Mouse (Mus musculus) liver, embryonic 14.5 days (tissue): ENCODE measurements at regions not wholly inside any gene's neighbourhood (a gene's known extent, or its start where the extent isn't known, plus 50 kb on each side); places are given as distances from the start of the nearest gene placed in this dataset.
A peak's percentile ranks its signal among the peaks of the same experiment; 100 is the strongest.

Experiments used
- ATAC-seq: fragments of 200-750 bp; cut with Nextera tagmentation; 2 replicates; pipeline ENCODE4 v1.8.0; 2017; ENCODE audit warnings: moderate number of reproducible peaks, mild to moderate bottlenecking, moderate library complexity; ENCODE audit not compliant: insufficient read depth
- DNase-seq, 3 experiments: peaks; one replicate each; pipeline ENCODE4 v3.0.0-alpha.2; 2012 to 2013; ENCODE audit warnings: low read depth in 3 of 3, low spot score in 3 of 3
- H3K27ac ChIP-seq: fragments of 300-500 bp; sonication (generic); 2 replicates; pipeline ENCODE4 v1.5.1; 2014; ENCODE audit warnings: moderate library complexity, mild to moderate bottlenecking, control low read depth, inconsistent platforms
- H3K27me3 ChIP-seq: fragments of 300-500 bp; sonication (generic); 2 replicates; pipeline ENCODE4 v1.6.1; 2014; ENCODE audit warnings: mild to moderate bottlenecking, low read length, moderate library complexity; ENCODE audit not compliant: control insufficient read depth, insufficient read depth
- H3K36me3 ChIP-seq: fragments of 300-500 bp; sonication (generic); replicated peaks from 2 replicates; pipeline ENCODE4 v1.6.1; 2014; ENCODE audit warnings: low read depth; ENCODE audit not compliant: control insufficient read depth, insufficient read depth
- H3K4me1 ChIP-seq, 2 experiments: fragments of 200-500 bp in 1 of 2; fragments of 300-500 bp in 1 of 2; sonication (generic) in 1 of 2; replicated peaks; 2 replicates each; pipeline ENCODE4 v1.6.1; 2012 to 2014; ENCODE audit warnings: antibody characterized with exemption in 1 of 2, inconsistent platforms in 1 of 2, low read length in 1 of 2; ENCODE audit not compliant: control insufficient read depth in 2 of 2, insufficient read depth in 2 of 2
- H3K4me2 ChIP-seq: fragments of 300-500 bp; sonication (generic); 2 replicates; pipeline ENCODE4 v1.6.1; 2014; ENCODE audit warnings: low read depth, mild to moderate bottlenecking, control low read depth, moderate library complexity
- H3K4me3 ChIP-seq, 2 experiments: fragments of 200-500 bp in 1 of 2; fragments of 300-500 bp in 1 of 2; sonication (generic) in 1 of 2; 2 replicates each; pipeline ENCODE4 v1.5.1; 2012 to 2014; ENCODE audit warnings: low read depth in 2 of 2, low read length in 2 of 2, mild to moderate bottlenecking in 2 of 2, control low read depth in 1 of 2, inconsistent platforms in 1 of 2, moderate library complexity in 1 of 2; ENCODE audit not compliant: insufficient read depth in 1 of 2
- H3K9ac ChIP-seq: fragments of 300-500 bp; sonication (generic); replicated peaks from 2 replicates; pipeline ENCODE4 v1.6.1; 2014; ENCODE audit warnings: mild to moderate bottlenecking, control low read depth, moderate library complexity
- H3K9me3 ChIP-seq: fragments of 300-500 bp; sonication (generic); 2 replicates; pipeline ENCODE4 v1.6.1; 2016; ENCODE audit warnings: low read length, mixed read lengths; ENCODE audit not compliant: control insufficient read depth
- CTCF ChIP-seq: IDR thresholded peaks from 2 replicates; pipeline ENCODE4 v1.5.1; 2016; ENCODE audit warnings: antibody characterized with exemption, low read depth, control low read depth
- EP300 ChIP-seq: IDR thresholded peaks from 2 replicates; pipeline ENCODE4 v1.6.1; 2016; ENCODE audit warnings: antibody characterized with exemption, low read depth
- WGBS: fragments of 180-500 bp; shearing (Covaris S2); extraction: QIAGEN DNeasy Blood & Tissue Kit; methylation state at CpG from one replicate; pipeline ENCODE4 v1.1.7; 2014; ENCODE audit not compliant: insufficient replicate concordance; 5-methylcytosine and 5-hydroxymethylcytosine counted together

DNA sequence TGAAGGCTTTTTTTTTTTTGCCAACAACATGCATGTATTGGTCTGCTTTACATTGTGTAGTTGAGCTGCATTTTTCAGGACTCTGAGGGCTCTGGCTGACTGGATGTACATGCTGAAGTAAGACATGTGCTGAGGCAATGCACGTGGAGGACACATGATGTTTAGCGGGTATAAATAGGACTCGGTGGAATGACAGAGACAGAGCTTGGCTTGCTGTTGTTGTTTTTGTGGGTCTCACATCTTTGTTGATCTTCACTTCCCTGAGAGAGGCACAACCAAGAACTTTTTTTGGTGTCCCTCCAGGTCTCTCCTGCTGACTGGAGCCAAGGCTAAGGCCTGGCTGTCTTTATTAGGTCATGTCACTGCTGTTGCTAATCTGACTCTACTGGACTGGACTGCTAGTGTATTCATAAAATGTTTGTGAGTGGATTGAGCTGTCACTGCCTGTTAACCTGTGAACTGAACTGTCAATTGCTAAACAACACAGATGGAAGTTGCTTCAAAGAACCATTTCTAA lies 1902.9 kb upstream of the Lrrc6 start:
- Histone ChIP-seq H3K9me3 (no peaks in the 10 kb centered on the region), H3K4me3 (no peak overlapping the region), H3K27me3 (no peaks in the 10 kb centered on the region), H3K9ac (no peak overlapping the region), H3K4me1 (no peaks in the 10 kb centered on the region), H3K36me3 (no peaks in the 10 kb centered on the region), H3K4me2 (no peak overlapping the region), H3K27ac (no peak overlapping the region)
- 76% methylated on average over 3 of the region's 3 CpGs for WGBS
- DNase-seq (no peak), ATAC-seq (no peak)
- TF ChIP-seq EP300 (no peak), CTCF (no peak)

DNA sequence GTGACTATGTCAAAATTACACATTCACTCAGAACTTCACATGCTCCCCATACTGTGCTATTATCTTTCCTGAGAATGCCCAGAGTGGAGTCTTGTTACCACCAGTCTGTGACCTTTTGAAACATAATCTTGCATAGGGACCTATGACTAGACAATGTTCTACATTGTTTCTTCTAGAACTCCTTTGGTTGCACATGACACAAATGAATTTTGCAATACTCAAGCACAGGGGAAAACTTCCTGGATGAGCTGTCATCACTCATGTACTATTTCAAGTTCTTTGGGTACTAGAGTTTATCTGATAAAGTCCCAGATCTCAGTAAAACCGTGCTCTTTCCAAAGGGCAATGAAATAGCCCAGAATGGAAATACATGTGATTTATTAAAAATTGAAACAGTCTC lies 1901.0 kb upstream of the Lrrc6 start:
- Histone ChIP-seq H3K36me3 (no peaks in the 10 kb centered on the region), H3K27ac (no peak overlapping the region), H3K4me2 (no peak overlapping the region), H3K9me3 (no peaks in the 10 kb centered on the region), H3K4me3 (no peak overlapping the region), H3K4me1 (no peaks in the 10 kb centered on the region), H3K9ac (no peak overlapping the region), H3K27me3 (no peaks in the 10 kb centered on the region)
- no peak for TF ChIP-seq EP300
- no peak for TF ChIP-seq CTCF
- ATAC-seq (no peak), DNase-seq (no peak)
- 26% methylated on average over 1 of the region's 1 CpGs for WGBS

DNA sequence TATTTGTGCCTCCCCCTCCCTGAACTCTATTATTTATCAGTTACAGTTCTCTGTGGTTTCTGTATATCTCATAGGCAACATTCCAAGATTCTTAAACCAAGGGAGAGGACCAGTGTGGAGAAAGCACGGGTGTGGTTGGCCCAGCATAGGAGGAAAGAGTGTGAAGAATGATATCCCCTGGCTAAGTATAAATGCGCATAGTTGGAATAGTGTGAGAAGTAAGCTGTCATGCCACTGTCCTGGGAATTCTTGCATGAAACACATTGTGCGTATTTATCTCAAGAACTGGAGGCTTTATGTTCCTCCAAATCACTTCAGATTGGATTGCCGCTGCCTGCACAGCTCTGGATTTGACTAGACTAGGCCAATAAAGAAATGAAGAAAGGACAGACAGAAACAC lies 1900.3 kb upstream of the Lrrc6 start:
- TF ChIP-seq CTCF, result no peak
- no peak overlapping the region for H3K9ac ChIP-seq
- 65% methylated on average over 4 of the region's 4 CpGs for WGBS
- no peaks in the 10 kb centered on the region for H3K36me3 ChIP-seq
- no peak overlapping the region for H3K4me3 ChIP-seq
- DNase-seq (no peak), ATAC-seq (no peak)
- no peak overlapping the region for H3K27ac ChIP-seq
- no peaks in the 10 kb centered on the region for H3K27me3 ChIP-seq
- H3K4me2 ChIP-seq, result no peak overlapping the region
- no peaks in the 10 kb centered on the region for H3K9me3 ChIP-seq
- H3K4me1 ChIP-seq, result no peaks in the 10 kb centered on the region

DNA sequence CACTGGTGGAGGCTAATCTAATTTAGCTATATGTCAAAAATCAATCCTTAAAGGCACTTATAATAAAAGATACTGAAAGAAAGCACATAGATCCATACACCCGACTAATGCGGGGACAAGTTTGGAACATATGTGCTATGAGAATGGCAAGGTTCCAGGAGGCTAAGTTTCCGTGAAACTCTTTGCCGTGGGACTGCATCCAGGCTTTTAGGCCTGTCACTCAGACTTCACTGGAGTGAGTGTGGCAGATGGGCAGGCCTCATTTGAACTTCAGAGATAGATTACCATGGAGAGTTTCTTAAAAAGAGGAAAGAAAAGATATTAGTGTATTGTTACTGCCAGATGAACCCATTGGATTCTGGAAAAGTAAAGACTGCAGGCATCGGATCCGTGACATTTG lies 1895.9 kb upstream of the Lrrc6 start:
- no peaks in the 10 kb centered on the region for H3K4me1 ChIP-seq
- no peaks in the 10 kb centered on the region for H3K9me3 ChIP-seq
- H3K27ac ChIP-seq, result no peak overlapping the region
- no peak for ATAC-seq
- no peaks in the 10 kb centered on the region for H3K36me3 ChIP-seq
- no peak overlapping the region for H3K4me2 ChIP-seq
- no peaks in the 10 kb centered on the region for H3K27me3 ChIP-seq
- H3K9ac ChIP-seq, result no peak overlapping the region
- no peak for TF ChIP-seq CTCF
- no peak for TF ChIP-seq EP300
- no peak overlapping the region for H3K4me3 ChIP-seq
- 79% methylated on average over 6 of the region's 6 CpGs for WGBS
- DNase-seq, result no peak

DNA sequence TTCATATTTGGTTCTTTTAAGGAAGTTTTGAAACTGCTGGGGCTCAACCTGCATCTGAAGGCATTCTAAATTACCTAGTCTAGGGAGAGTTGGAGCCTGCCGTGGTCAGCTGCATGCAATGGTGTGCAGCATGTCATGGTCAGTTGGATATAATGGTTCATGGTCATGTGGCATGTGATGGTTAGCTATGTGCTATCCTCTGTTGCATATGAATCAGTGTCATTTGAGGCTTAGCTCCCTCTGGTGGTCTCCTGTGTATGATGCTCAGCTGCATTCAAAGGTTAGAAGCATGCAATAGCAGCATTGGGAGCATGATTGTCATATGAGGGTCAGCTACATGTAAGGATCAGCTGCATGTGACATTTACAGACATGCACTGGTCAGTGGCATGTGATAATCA lies 1894.0 kb upstream of the Lrrc6 start:
- TF ChIP-seq CTCF, result peak; percentile 56
- TF ChIP-seq EP300, result no peak
- H3K27ac ChIP-seq, result no peak overlapping the region
- H3K36me3 ChIP-seq, result no peaks in the 10 kb centered on the region
- no peaks in the 10 kb centered on the region for H3K9me3 ChIP-seq
- 56% methylated on average over 1 of the region's 1 CpGs for whole genome bisulfite sequencing
- no peak overlapping the region for H3K9ac ChIP-seq
- H3K4me2 ChIP-seq, result no peak overlapping the region
- no peaks in the 10 kb centered on the region for H3K4me1 ChIP-seq
- no peak for DNase-seq
- H3K4me3 ChIP-seq, result no peak overlapping the region
- no peaks in the 10 kb centered on the region for H3K27me3 ChIP-seq
- no peak for ATAC-seq
